Mouse (Mus musculus): ENCODE measurements around the gene Gon7.

The Gon7 gene

DNA sequence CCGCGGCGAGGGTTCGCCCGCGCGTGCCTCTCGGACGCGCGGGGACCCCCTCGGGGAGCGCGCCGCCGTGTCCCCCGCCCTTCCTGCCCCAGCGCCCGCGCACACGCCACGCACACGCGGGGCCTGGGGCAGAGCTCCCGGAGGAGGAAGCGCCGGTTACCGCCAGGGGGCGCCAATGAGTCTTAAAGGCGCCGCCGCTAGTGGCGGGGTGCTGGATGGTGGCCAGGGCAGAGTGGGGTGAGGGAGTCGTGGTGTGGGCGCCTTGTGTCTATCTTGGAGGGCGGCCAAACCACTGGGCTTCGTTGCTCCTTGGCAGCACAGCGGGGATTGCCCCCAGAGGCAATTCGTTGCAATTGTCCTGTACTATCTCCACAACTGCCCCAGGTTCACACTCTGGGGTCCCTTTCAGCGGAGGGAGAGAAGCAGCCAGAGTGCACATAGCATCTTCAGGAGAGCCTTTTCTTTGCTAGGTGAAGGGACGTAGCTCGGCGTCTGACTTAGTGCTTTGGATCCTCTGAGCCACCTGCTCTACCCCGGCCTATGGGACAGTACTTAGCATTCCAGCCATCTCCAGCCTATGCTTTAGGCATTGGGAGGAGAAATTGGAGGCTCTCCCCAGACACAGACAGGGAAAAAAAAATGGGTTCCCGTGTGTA lies 52.3 kb downstream of the Gon7 start:
- peak; percentile 91 for DNase-seq

DNA sequence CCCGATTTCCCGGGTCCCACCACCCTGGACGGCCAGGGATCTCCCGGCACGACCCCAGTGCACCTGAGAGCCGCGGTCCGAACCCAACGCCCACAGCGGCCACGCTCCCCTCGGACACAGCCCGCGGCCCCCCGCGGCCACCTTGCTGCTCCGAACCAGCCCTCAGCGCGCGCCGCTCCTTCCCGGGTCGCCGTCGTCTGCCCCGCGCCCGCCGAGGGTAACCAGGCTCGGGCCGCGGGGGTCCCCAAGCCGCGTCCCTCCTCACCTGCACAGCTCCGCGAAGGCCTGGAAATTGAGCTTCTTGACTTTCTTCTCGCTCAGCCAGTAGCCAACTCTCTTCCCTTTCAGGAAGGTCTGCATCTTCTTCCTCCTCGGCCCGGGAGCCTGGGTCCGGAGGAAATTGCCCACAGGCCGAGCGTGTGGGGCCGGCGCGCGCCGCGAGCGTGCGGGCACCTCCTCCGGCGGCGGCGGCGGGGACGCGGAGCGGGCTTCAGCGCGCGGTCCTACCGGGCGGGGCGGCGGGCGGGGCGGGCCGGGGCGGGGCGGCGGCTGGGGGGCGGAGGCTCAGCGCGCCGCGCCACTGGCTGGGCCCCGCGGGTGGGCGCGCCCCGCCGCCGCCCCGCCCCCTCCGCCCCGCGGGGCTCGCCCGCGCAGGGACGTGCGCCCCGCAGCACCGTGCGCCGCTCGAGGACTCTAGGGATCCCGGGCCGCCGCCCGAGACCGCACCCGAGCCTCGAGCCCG lies 53.0 kb downstream of the Gon7 start, which contains the start of gene Itpk1:
Itpk1 (minus strand) TSS at position 474 of the 742 bp plus-strand sequence.
- DNase-seq = peak; percentile 59

DNA sequence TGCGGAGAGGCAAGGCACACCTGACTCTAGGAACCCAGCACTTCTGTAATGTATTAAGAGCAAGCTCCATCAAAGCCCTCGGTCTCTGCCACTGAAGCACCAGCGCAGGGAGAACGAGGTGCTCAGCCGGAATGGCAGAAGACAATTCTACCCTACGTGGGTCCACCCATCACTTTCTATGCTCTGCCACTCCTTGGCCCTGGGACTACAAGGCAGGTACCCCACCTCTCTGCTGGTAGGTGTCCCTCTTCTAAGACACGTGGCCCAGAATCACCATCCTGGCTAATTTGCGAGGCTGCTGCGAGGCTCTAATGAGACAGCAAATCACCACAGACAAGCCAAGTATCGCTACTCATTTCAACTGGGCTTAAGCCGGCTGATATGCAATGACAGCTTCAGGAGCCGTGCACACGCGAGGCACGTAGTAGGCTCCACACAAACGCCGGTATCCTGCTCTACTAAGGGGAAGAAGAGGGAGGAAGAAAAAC lies 53.6 kb downstream of the Gon7 start:
- no peak for DNase-seq

DNA sequence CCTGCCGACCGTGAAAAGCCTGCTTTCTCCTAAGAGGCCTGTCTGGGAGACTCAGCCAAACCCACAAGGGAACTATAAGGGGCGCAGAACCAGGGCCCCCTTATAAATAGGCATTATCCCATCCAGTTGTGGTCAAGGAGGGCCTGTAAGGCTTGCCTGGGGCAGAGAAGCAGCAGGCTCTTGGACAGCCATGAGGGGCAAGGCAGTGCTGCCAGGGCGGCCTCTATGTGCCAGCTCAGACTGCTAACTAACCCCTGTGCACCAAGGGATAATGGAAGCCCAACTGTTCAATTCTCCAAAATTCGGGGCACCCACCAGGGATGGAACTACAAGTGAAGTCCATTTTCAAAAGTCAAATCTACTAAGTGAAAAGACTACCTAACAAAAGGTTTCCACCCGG lies 54.2 kb downstream of the Gon7 start:
- no peak for DNase-seq
